Mouse (Mus musculus) urinary bladder, postnatal 36 days (tissue): ENCODE data around the gene Zfp507.

ENCODE experiments used
- DNase-seq, 2 experiments: peaks; one replicate each; pipeline ENCODE4 v3.0.0; 2022; ENCODE audit warnings: low spot score in 2 of 2, mixed read lengths in 1 of 2

Zfp507 gene

GRCm38 (mm10) chr7:35802906-35803595 is at the start of gene Zfp507:
TSS of gene Zfp507 (minus strand) at chr7:35803003.
- peak; percentile 77 to 86 for DNase-seq

GRCm38 (mm10) chr7:35850426-35850825 is 47.6 kb upstream of the Zfp507 start:
- DNase-seq = no peak

DNA sequence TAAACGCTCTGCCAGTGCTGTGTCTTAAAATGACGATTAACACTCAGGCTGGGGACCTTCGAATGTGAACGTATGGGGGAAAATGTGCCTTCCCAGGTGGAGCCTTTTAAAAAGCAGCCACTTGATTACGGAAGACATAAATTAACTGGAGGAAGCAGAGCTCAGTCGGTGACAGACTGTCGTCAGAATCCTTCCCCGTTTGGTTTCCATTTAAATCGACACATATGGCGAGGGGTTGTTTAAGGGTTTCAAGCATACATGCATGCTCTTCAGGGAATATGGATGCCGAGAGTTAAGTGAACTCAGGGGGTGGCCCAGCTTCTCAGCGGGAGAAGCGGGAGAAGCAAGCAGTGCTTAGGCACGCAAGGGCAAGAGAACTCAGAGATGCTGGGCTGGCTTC is 45.7 kb upstream of the Zfp507 start:
- DNase-seq = no peak

DNA sequence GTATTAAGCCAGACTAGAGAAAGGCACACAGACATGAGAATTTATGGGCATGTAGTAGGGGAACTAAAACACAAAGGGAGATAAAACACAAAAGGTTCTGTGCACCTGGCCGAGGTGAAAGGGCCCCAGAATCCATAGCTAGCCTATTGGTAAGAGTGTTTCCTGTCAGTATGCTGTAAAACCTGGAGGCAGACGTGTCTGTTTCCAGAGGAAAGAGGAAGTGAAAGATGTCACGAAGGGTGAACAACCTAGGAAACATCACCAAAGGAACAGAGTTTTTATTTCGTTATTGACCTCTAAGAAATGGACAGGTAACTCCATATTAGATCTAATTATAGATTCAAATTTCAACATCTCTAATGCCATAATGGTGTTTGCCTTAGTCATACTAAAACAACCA is 37.7 kb upstream of the Zfp507 start:
- DNase-seq = no peak

DNA sequence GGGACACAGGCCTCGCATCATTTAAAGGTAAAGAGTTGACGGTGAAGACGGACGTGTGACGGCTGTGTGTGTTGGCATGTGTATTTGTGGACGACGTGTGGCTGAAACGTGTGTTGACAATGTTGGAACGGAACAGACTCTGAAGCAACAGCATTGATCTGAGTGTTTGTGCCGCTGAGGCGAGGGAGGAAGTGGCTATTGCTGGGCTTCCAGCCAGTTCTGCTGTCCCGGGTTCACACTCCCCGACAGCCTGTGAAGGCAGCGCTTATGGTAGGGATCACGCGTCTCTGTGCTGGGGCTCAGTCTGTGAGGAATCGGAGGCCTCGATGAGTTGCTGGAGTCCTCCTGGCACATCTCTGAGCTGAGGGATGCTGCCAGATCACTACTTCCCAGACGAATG is 34.0 kb upstream of the Zfp507 start:
- peak in 1 of 2 experiments; percentile 12 for DNase-seq

- DNase-seq = no peak
Observed at GRCm38 (mm10) chr7:35836415-35836814, 33.6 kb upstream of the Zfp507 start.

GRCm38 (mm10) chr7:35830119-35830518 is 27.3 kb upstream of the Zfp507 start:
- DNase-seq = no peak

DNA sequence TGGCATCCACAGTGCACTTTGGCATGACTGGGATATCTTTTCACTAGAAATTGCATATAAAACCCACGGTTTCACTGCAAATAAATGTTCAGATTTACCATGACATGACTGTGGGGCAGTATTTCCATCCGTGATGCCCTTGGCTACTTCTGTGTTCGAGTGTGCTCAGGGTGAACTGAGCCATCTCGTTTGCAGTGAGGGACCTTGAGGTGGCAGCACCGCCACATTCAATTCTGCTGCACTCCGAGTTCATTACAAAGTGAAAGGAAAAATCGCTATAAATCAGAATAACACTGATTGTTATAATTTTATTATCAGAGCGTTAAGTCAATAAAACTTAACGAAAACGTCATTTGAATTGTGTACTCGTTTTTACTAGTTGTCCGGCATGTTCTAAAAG is 21.1 kb upstream of the Zfp507 start:
- no peak for DNase-seq

DNA sequence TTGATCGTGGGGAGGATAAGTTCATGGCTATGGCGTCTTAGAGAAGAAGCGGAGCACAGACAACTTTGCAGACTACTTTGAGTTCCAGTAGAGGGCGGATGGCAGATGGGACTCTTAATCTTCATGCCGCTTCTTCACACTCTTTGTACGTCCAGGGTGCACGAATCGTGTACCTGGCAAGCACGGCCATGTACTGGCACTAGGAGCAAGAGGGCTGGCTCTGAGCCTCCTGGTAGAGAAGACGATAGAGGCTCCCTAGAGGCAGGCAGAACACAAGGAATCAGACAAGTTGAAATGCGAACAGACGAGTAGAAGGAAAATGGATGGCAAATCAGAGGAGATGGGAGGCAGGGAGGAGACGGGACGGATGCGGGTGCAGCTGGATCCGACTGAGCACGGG is 19.5 kb upstream of the Zfp507 start:
- DNase-seq = no peak

- no peak for DNase-seq
Observed at GRCm38 (mm10) chr7:35821357-35821756, 18.6 kb upstream of the Zfp507 start.

- DNase-seq = no peak
Observed at GRCm38 (mm10) chr7:35819486-35819885, 16.7 kb upstream of the Zfp507 start.

DNA sequence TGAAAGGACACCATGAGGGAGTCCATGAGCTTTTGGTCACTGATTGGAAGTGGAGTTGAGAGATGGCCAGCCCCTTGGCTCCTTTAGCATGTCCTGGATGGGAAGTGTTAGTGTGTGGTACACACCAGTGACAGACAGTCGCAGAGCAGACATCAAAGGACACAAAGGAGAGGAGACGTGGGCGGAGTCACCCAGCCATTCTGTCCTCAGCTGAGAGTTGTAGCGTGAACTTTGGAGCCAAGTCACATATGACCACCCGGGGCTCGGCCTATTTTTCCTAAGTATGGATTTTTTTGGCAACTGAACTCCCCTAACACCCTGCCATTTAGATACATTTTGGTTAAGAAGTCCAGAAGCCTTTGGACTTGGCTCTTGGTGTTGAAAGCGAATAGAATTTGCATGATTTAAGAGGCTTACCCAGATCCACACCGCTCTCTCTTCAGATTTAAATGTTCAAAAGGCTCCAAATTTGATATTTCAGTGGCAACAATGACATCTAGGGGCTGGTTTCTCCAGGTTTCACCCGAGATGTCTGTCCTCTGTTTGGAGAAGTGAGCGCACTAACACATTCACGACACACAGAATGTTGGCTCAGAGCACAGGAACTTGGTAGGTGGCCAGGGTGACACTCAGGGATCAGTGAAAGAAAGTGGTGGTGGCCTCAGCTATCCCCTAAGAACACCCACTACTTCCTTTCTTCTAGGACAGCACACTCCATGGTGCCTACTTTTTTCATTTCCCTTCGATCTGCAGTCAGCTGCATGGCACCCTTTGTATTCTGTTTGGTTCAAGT is 12.2 kb upstream of the Zfp507 start:
- DNase-seq = no peak

- DNase-seq = no peak
Observed at GRCm38 (mm10) chr7:35813306-35813705, 10.5 kb upstream of the Zfp507 start.

- DNase-seq = no peak
Observed at GRCm38 (mm10) chr7:35810736-35811135, 7.9 kb upstream of the Zfp507 start.

GRCm38 (mm10) chr7:35804206-35804605 is 1.4 kb upstream of the Zfp507 start:
- DNase-seq = no peak

GRCm38 (mm10) chr7:35802201-35802905 is 450 bp downstream of the Zfp507 start:
- peak in 1 of 2 experiments; percentile 5 for DNase-seq

DNA sequence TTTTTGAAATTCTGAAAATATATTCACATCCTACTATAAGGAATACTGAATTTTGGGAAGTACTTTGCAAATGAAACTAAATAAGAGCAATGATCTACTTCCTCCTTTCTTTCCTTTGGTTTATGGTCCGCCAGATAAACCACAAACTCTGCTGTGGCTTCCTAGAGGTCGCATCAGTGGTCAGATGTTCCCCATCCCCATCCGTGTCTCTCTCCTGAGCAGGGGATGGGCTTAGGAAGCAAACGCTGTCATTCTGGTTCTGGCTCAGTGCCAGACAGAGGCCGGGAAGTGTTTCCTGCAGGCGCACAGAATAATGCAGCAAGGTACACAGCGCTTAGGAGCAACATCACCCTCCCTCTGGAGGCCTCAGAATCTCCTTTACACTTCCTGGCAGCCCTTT is 6.7 kb downstream of the Zfp507 start:
- no peak for DNase-seq

DNA sequence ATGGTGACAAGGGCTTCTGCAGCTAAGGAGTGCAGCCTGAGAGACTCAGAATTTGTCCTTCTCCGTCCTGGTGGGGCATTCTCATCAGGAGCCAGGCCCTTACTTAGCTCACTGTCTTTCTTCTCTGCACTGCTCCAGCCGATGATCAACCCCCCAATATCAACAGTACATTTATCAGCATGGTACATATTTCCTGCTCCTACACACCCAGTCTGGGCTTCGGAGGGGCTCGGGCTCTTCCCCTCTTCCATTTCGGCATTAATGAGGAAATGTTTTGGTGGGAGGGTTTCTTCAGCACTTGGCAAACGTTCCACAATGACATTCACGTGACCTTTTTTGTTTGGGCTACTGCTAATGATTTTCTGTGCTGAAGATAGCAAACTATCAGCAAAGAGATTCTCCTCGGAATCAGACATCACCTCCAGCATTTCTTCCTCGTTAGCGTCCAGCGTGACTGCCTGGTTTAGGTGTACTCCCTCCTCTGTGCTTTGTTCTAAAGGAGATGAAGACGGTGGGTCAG is 8.6 kb downstream of the Zfp507 start:
- no peak for DNase-seq

DNA sequence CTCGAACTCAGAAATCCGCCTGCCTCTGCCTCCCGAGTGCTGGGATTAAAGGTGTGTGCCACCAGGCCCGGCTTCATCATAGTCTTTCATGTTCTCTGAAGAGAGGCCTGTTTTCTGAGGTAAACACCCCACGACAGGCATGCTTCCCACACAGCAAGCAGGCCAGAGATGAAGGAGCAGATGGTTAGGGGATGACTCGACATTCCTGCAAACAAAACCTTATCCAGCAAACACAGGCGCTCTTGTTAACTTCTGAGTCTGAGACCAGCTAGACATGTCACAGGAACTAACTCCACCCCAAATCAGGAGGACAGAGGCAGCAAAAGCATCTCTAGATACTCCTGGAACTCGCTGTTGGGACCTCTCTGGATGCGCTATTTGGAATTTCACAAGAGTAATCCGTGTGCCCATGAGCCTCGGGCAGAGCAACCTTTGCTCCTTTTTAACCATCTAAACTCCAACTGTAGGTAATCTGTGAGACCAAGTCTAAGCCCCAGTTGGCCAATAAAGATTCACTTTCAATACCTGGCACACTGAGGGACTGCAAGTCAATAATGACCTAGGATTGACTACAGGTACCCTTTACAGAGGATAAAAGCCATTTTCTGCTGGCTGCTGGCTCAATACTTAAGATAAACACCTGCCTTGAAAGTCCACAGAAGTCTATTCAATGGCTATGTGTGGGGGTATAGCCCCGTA is 10.5 kb downstream of the Zfp507 start:
- no peak for DNase-seq

DNA sequence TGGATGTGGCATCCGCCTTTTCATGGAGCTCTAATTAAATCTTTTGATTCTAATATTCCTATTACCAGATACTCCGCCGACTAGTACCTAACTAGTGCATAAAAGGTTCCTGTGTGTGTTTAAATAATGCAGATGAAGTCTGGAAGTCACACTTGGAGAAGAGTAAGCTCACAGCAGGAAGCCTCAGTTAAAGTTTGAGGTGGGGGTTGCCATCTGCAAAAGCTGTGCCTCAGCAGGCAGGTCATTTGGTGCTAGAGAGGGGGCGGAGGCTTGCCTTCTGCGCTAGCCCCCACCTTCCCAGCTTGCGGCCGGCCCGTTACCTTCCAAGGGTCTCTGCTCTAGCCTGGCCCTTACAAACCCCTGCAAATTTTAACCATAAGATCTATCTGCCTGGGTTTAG is 11.9 kb downstream of the Zfp507 start:
- no peak for DNase-seq

- no peak for DNase-seq
Observed at GRCm38 (mm10) chr7:35790201-35790600, 12.6 kb downstream of the Zfp507 start.

DNA sequence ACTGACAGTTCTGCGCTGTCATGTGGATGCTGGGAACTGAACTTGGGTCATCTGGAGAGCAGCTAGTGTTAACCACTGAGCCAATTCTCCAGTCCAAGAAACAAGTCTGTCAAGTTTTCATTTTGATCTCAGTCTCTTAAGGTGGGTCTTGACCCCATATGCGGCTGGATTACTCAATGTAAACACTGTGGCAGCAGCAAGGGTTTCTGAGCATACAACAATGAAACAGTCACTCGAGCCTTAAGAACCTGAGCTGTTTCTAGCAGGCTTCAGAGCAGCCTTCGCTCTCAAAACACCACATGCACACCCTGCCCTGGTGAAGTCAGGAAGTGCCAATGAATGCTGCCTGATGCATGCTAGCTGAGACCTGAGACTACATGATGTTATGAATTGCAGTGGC is 17.2 kb downstream of the Zfp507 start:
- peak; percentile 18 to 21 for DNase-seq
